In genomic region chr8:26756452-26756851, GRCm38 (mm10) we compare ENCODE assay signal across 30 mouse cellular contexts.
DNase-seq lines count a peak whose midpoint lies in the region; ATAC-seq and TF ChIP-seq lines count a peak whose summit lies in the region.
"Had no signal": no experiment of that assay in that cellular context is flagged by ENCODE, and none has a peak within 500 bp of the region (broad histone marks: within the 10 kb centered on the region; RNA-seq: fewer than 3 reads in every experiment).

No protein-coding gene starts in this region.

- 42% methylated on average over 2 of the region's 2 CpGs for WGBS in embryonic facial prominence, embryonic 14.5 days
- WGBS in embryonic facial prominence, embryonic 10.5 days, result 40% methylated on average over 2 of the region's 2 CpGs

- TF ChIP-seq POLR2A in myocyte (IDR thresholded peaks at IDR 0.05; ENCODE audit: insufficient read length, low read depth), result no peak

- H3K4me3 ChIP-seq in embryonic facial prominence, embryonic 14.5 days (ENCODE audit: low read depth, low read length), result no peak overlapping the region
- no peak overlapping the region for H3K4me3 ChIP-seq in embryonic facial prominence, embryonic 10.5 days
- H3K4me3 ChIP-seq in myocyte, result no peak overlapping the region
- H3K4me3 ChIP-seq: embryonic facial prominence, embryonic 13.5 days; heart, embryonic 12.5 days; hindbrain, embryonic 13.5 days; layer of hippocampus, adult 2 months; left cerebral cortex, adult 2 months; limb, embryonic 12.5 days; midbrain, embryonic 13.5 days had no signal

- H3ac ChIP-seq in myocyte (ENCODE audit: control insufficient read depth, insufficient read length), result no peak overlapping the region

- no peaks in the 10 kb centered on the region for H3K27me3 ChIP-seq in embryonic facial prominence, embryonic 14.5 days (replicated peaks; ENCODE audit: control insufficient read depth, insufficient read depth, low read length)
- no peaks in the 10 kb centered on the region for H3K27me3 ChIP-seq in embryonic facial prominence, embryonic 10.5 days (replicated peaks; ENCODE audit: low read depth, poor library complexity, severe bottlenecking)
- no peaks in the 10 kb centered on the region for H3K27me3 ChIP-seq in myocyte (ENCODE audit: control insufficient read depth, insufficient read depth, insufficient read length)
- H3K27me3 ChIP-seq: embryonic facial prominence, embryonic 13.5 days; heart, embryonic 12.5 days; hindbrain, embryonic 13.5 days; limb, embryonic 12.5 days; midbrain, embryonic 13.5 days had no signal

- no peak for ATAC-seq in embryonic facial prominence, embryonic 14.5 days (ENCODE audit: low read depth)
- ATAC-seq: activated CD4-positive, CD25-positive, alpha-beta regulatory T cell, adult 4 months; CD4-positive, CD25-positive, alpha-beta regulatory T cell, adult 4 months; midbrain, embryonic 13.5 days had no signal

- H3K9ac ChIP-seq in embryonic facial prominence, embryonic 14.5 days (ENCODE audit: low read depth, low read length), result no peak overlapping the region
- H3K9ac ChIP-seq: embryonic facial prominence, embryonic 13.5 days; heart, embryonic 12.5 days; hindbrain, embryonic 13.5 days; limb, embryonic 12.5 days; midbrain, embryonic 13.5 days had no signal

- H3K36me3 ChIP-seq in embryonic facial prominence, embryonic 14.5 days (ENCODE audit: control insufficient read depth, insufficient read depth, low read length), result no peaks in the 10 kb centered on the region
- no peaks in the 10 kb centered on the region for H3K36me3 ChIP-seq in embryonic facial prominence, embryonic 10.5 days (replicated peaks)
- no peaks in the 10 kb centered on the region for H3K36me3 ChIP-seq in myocyte (ENCODE audit: control insufficient read depth, insufficient read depth)
- H3K36me3 ChIP-seq: embryonic facial prominence, embryonic 13.5 days; heart, embryonic 12.5 days; hindbrain, embryonic 13.5 days; limb, embryonic 12.5 days; midbrain, embryonic 13.5 days had no signal

- H3K79me2 ChIP-seq in myocyte (ENCODE audit: control insufficient read depth, insufficient read depth), result no peaks in the 10 kb centered on the region

- H3K4me2 ChIP-seq in embryonic facial prominence, embryonic 14.5 days (ENCODE audit: low read depth, low read length), result no peak overlapping the region
- H3K4me2 ChIP-seq in myocyte (ENCODE audit: low read depth), result no peak overlapping the region
- H3K4me2 ChIP-seq: embryonic facial prominence, embryonic 13.5 days; heart, embryonic 12.5 days; hindbrain, embryonic 13.5 days; limb, embryonic 12.5 days; liver, embryonic 11.5 days; midbrain, embryonic 13.5 days had no signal

- peaks cover 6% of the 10 kb centered on the region; the same call in 1 of the 2 replicates for H3K9me3 ChIP-seq in embryonic facial prominence, embryonic 14.5 days (ENCODE audit: control insufficient read depth, low read length)
- H3K9me3 ChIP-seq in embryonic facial prominence, embryonic 10.5 days, result peaks cover 9% of the 10 kb centered on the region; the same call in 1 of the 2 replicates

- DNase-seq in embryonic facial prominence, embryonic 14.5 days (ENCODE audit: low spot score), result peak; percentile 61
- no peak for DNase-seq in embryonic facial prominence, embryonic 10.5 days (ENCODE audit: low spot score)
- peak; percentile 75 for DNase-seq in retina, postnatal 1 day
- DNase-seq in retina, embryonic 14.5 days (ENCODE audit: low spot score), result no peak
- peak; percentile 52 for DNase-seq in fibroblast of lung, adult 2 months (ENCODE audit: low read depth)
- no peak for DNase-seq in lung, postnatal 36 days
- no peak for DNase-seq in heart, adult 8-10 months (ENCODE audit: low spot score)
- DNase-seq: adrenal gland, adult 8-10 months; cerebellum, adult 11-12 months; cerebellum, adult 9-11 months; embryo, embryonic 11 days; gastrocnemius, postnatal 14 days; heart, adult 11 months; heart, postnatal 4 days; kidney, adult 2 months; kidney, postnatal 36 days; lung, postnatal 4 days; spleen, adult 18-20 months; thymus, postnatal 25 days had no signal

- H3K27ac ChIP-seq in embryonic facial prominence, embryonic 14.5 days (replicated peaks; ENCODE audit: low read depth, low read length), result no peak overlapping the region
- no peak overlapping the region for H3K27ac ChIP-seq in embryonic facial prominence, embryonic 10.5 days (replicated peaks)
- H3K27ac ChIP-seq: embryonic facial prominence, embryonic 13.5 days; hindbrain, embryonic 13.5 days; layer of hippocampus, adult 2 months; left cerebral cortex, adult 2 months; limb, embryonic 12.5 days; midbrain, embryonic 13.5 days had no signal

- no peaks in the 10 kb centered on the region for H3K4me1 ChIP-seq in embryonic facial prominence, embryonic 14.5 days (ENCODE audit: control insufficient read depth, insufficient read depth, low read length)
- H3K4me1 ChIP-seq in embryonic facial prominence, embryonic 10.5 days, result no peaks in the 10 kb centered on the region
- H3K4me1 ChIP-seq: embryonic facial prominence, embryonic 13.5 days; heart, embryonic 12.5 days; hindbrain, embryonic 13.5 days; limb, embryonic 12.5 days; midbrain, embryonic 13.5 days had no signal

TF ChIP-seq in myocyte, 11 proteins besides CTCF, POLR2A, EP300 and RAD21:
- no peak for TF ChIP-seq TCF12 (IDR thresholded peaks at IDR 0.05; ENCODE audit: insufficient read depth, poor library complexity, severe bottlenecking)
- 0 out of 2 replicates have a peak, but pooled peaks have one; percentile 10 for TF ChIP-seq CEBPB (IDR thresholded peaks at IDR 0.05; ENCODE audit: insufficient read depth, poor library complexity, severe bottlenecking)

Comparison
In these comparisons a context has a peak if more than half of its experiments do, and no peak if none do; other contexts are left out.
1. DNase-seq: peak in embryonic facial prominence, embryonic 14.5 days (single experiment), retina, postnatal 1 day (single experiment) and fibroblast of lung, adult 2 months (single experiment); none in embryonic facial prominence, embryonic 10.5 days (single experiment), retina, embryonic 14.5 days (single experiment), lung, postnatal 36 days (single experiment) and heart, adult 8-10 months (single experiment).